Mouse (Mus musculus): ENCODE data around the gene Tk1. TPM values are rescaled to one million over a fixed set of nuclear protein-coding genes. Genes with fewer than 3 reads are reported as not detected.
A peak's percentile ranks its signal among the peaks of the same experiment; 100 is the strongest.

The Tk1 gene
- total and polyA plus RNA-seq, 3 experiments = 172 to 188 TPM; not detected in 1

- TF ChIP-seq MXI1 (IDR thresholded peaks at IDR 0.05; ENCODE audit: low read depth, low read length) (peak; percentile 87), MEF2A (IDR thresholded peaks at IDR 0.05; ENCODE audit: extremely low read depth, insufficient replicate concordance, low read depth, low read length, poor library complexity, severe bottlenecking) (no peak), ELF1 (IDR thresholded peaks at IDR 0.05; ENCODE audit: low read depth, low read length) (peak; percentile 66), ZKSCAN1 (IDR thresholded peaks at IDR 0.05; ENCODE audit: low read depth, low read length) (no peak), KAT2A (conservative IDR thresholded peaks at IDR 0.05; ENCODE audit: low read depth, low read length) (no peak; the same call in 1 of the 2 replicates), USF2 (IDR thresholded peaks at IDR 0.05; ENCODE audit: borderline replicate concordance in 1 of 2, insufficient read depth in 1 of 2, low read depth in 1 of 2, low read length in 2 of 2) (no peak), UBTF (IDR thresholded peaks at IDR 0.05; ENCODE audit: borderline replicate concordance, insufficient read depth, low read depth, low read length) (no peak), MYC (IDR thresholded peaks at IDR 0.05; ENCODE audit: low read depth, low read length) (peak; percentile 64; the same call in 1 of the 2 replicates)
These were observed 6.4 kb upstream of the Tk1 start (continued) for GRCm38 (mm10) chr11:117832086-117832969.

GRCm38 (mm10) chr11:117830401-117830800 lies 4.5 kb upstream of the Tk1 start:
- no peaks in the 10 kb centered on the region for H3K9me3 ChIP-seq (replicated peaks; ENCODE audit: insufficient read depth, low read length)
- H3K36me3 ChIP-seq (ENCODE audit: control insufficient read depth in 1 of 2, insufficient read depth in 2 of 2, low read length in 2 of 2) = peaks cover 0 to 34% of the 10 kb centered on the region in 2 experiments; a peak in 2 of 4 replicates
- peaks cover 2% of the 10 kb centered on the region; the same call in 1 of the 2 replicates for H3K79me2 ChIP-seq (ENCODE audit: control insufficient read depth, insufficient read depth, low read length, poor library complexity)
- H3K27me3 ChIP-seq (ENCODE audit: control insufficient read depth in 1 of 2, insufficient read depth in 2 of 2, low read length in 2 of 2) = no peaks in the 10 kb centered on the region
- no peak overlapping the region for H3K9ac ChIP-seq (ENCODE audit: control insufficient read depth, low read depth, low read length, poor library complexity, severe bottlenecking)
- peaks cover 19 to 59% of the 10 kb centered on the region in 2 experiments for H3K4me1 ChIP-seq (ENCODE audit: control insufficient read depth in 1 of 2, insufficient read depth in 2 of 2, low read length in 2 of 2)
- no peak overlapping the region for H3K4me3 ChIP-seq (ENCODE audit: control insufficient read depth in 1 of 2, insufficient read depth in 1 of 2, low read depth in 2 of 2, low read length in 2 of 2)
- peak; percentile 85 for DNase-seq (ENCODE audit: low read depth, low spot score)
- H3K27ac ChIP-seq (ENCODE audit: control insufficient read depth, low read depth, low read length) = peak overlapping the region; percentile 52
- TF ChIP-seq GABPA (IDR thresholded peaks at IDR 0.05; ENCODE audit: low read depth, low read length) (no peak), MAFK (IDR thresholded peaks at IDR 0.05; ENCODE audit: borderline replicate concordance, low read depth, low read length) (peak; percentile 48; the same call in 1 of the 2 replicates), RCOR1 (IDR thresholded peaks at IDR 0.05; ENCODE audit: low read depth, low read length) (peak; percentile 67), MYC (IDR thresholded peaks at IDR 0.05; ENCODE audit: low read depth, low read length) (0 out of 2 replicates have a peak, but pooled peaks have one; percentile 44), MYB (IDR thresholded peaks at IDR 0.05; ENCODE audit: low read depth, low read length) (0 out of 2 replicates have a peak, but pooled peaks have one; percentile 17), USF1 (IDR thresholded peaks at IDR 0.05; ENCODE audit: low read depth, low read length) (no peak), ETS1 (IDR thresholded peaks at IDR 0.05; ENCODE audit: low read depth, low read length) (peak; percentile 95), USF2 (IDR thresholded peaks at IDR 0.05; ENCODE audit: borderline replicate concordance in 1 of 2, insufficient read depth in 1 of 2, low read depth in 1 of 2, low read length in 2 of 2) (no peak), MAZ (IDR thresholded peaks at IDR 0.05; ENCODE audit: low read depth, low read length) (0 out of 2 replicates have a peak, but pooled peaks have one; percentile 47), TBP (IDR thresholded peaks at IDR 0.05; ENCODE audit: low read depth, low read length) (no peak), ELF1 (IDR thresholded peaks at IDR 0.05; ENCODE audit: low read depth, low read length) (peak; percentile 33; the same call in 1 of the 2 replicates), POLR2AphosphoS2 (IDR thresholded peaks at IDR 0.05; ENCODE audit: low read length) (0 out of 2 replicates have a peak, but pooled peaks have one; percentile 32), CHD2 (IDR thresholded peaks at IDR 0.05; ENCODE audit: low read length) (no peak), TCF12 (IDR thresholded peaks at IDR 0.05; ENCODE audit: low read depth, low read length) (peak; percentile 85), HCFC1 (IDR thresholded peaks at IDR 0.05; ENCODE audit: low read depth, low read length) (peak; percentile 56; the same call in 1 of the 2 replicates), GATA1 (IDR thresholded peaks at IDR 0.05; ENCODE audit: low read depth, low read length) (peak; percentile 42; the same call in 1 of the 2 replicates), E2F4 (IDR thresholded peaks at IDR 0.05; ENCODE audit: borderline replicate concordance, low read depth, low read length) (no peak), TAL1 (IDR thresholded peaks at IDR 0.05; ENCODE audit: low read length) (peak; percentile 90), MXI1 (IDR thresholded peaks at IDR 0.05; ENCODE audit: low read depth, low read length) (peak; percentile 41; the same call in 1 of the 2 replicates), EP300 (IDR thresholded peaks at IDR 0.05; ENCODE audit: low read depth in 1 of 2, low read length in 2 of 2) (peak; percentile 78 to 82), ZNF384 (IDR thresholded peaks at IDR 0.05; ENCODE audit: low read depth, low read length) (no peak), CHD1 (IDR thresholded peaks at IDR 0.05; ENCODE audit: low read depth, low read length) (no peak), NELFE (IDR thresholded peaks at IDR 0.05; ENCODE audit: low read depth, low read length) (0 out of 2 replicates have a peak, but pooled peaks have one; percentile 22), KAT2A (conservative IDR thresholded peaks at IDR 0.05; ENCODE audit: low read depth, low read length) (peak; percentile 32; the same call in 1 of the 2 replicates), POLR2A (IDR thresholded peaks at IDR 0.05; ENCODE audit: control insufficient read depth in 1 of 2, insufficient read depth in 1 of 2, low read depth in 1 of 2, low read length in 2 of 2, poor library complexity in 1 of 2) (no peak), NRF1 (IDR thresholded peaks at IDR 0.05; ENCODE audit: insufficient read depth, low read depth, low read length, poor library complexity, severe bottlenecking) (no peak), MAX (IDR thresholded peaks at IDR 0.05; ENCODE audit: low read length) (no peak)

Measured in MEL (cell line).